In genomic region chr19:58340221-58340620, GRCm38 (mm10) we compare ENCODE assay signal across 21 mouse cellular contexts.
DNase-seq lines count a peak whose midpoint lies in the region; ATAC-seq lines count a peak whose summit lies in the region.
"Had no signal": no experiment of that assay in that cellular context is flagged by ENCODE, and none has a peak within 500 bp of the region (broad histone marks: within the 10 kb centered on the region; RNA-seq: fewer than 3 reads in every experiment).

No protein-coding gene starts in this region.

- no peak for ATAC-seq in hindbrain, embryonic 13.5 days (ENCODE audit: low FRiP score)
- no peak for ATAC-seq in hindbrain, embryonic 16.5 days
- no peak for ATAC-seq in neural tube, embryonic 13.5 days (ENCODE audit: low read depth)
- ATAC-seq: forebrain, embryonic 13.5 days; forebrain, embryonic 16.5 days; intestine, embryonic 15.5 days had no signal

- peaks cover 40% of the 10 kb centered on the region for H3K4me1 ChIP-seq in hindbrain, embryonic 13.5 days (replicated peaks)
- no peaks in the 10 kb centered on the region for H3K4me1 ChIP-seq in hindbrain, embryonic 16.5 days (ENCODE audit: control insufficient read depth, insufficient read depth, low read depth, low read length)
- H3K4me1 ChIP-seq in neural tube, embryonic 13.5 days (replicated peaks) = peaks cover 47% of the 10 kb centered on the region
- H3K4me1 ChIP-seq: intestine, embryonic 15.5 days had no signal

- no peaks in the 10 kb centered on the region for H3K9me3 ChIP-seq in hindbrain, embryonic 13.5 days
- no peaks in the 10 kb centered on the region for H3K9me3 ChIP-seq in hindbrain, embryonic 16.5 days (ENCODE audit: control insufficient read depth, low read length)
- no peaks in the 10 kb centered on the region for H3K9me3 ChIP-seq in neural tube, embryonic 13.5 days
- H3K9me3 ChIP-seq: forebrain, embryonic 10.5 days; forebrain, embryonic 13.5 days; intestine, embryonic 15.5 days had no signal

- H3K27ac ChIP-seq in hindbrain, embryonic 13.5 days = peak overlapping the region; percentile 48; the same call in 1 of the 2 replicates
- H3K27ac ChIP-seq in hindbrain, embryonic 16.5 days (ENCODE audit: low read depth, low read length) = no peak overlapping the region
- peak overlapping the region; percentile 35 for H3K27ac ChIP-seq in neural tube, embryonic 13.5 days (replicated peaks)
- H3K27ac ChIP-seq: forebrain, embryonic 10.5 days; forebrain, embryonic 13.5 days; intestine, embryonic 15.5 days had no signal

- peak; percentile 57 to 68 for DNase-seq in cerebellum, postnatal 10 days
- no peak for DNase-seq in cerebellum, adult 18-20 months
- no peak for DNase-seq in neural tube, embryonic 10.5 days (ENCODE audit: extremely low spot score, low spot score)
- DNase-seq: adrenal gland, adult 2 months; adrenal gland, postnatal 14 days; cerebellum, adult 11 months; cerebellum, adult 8-10 months; gastrocnemius, postnatal 10 days; gastrocnemius, postnatal 36 days; heart, postnatal 10 days; heart, postnatal 36 days; kidney, adult 11 months had no signal

- no peaks in the 10 kb centered on the region for H3K36me3 ChIP-seq in hindbrain, embryonic 13.5 days
- H3K36me3 ChIP-seq in hindbrain, embryonic 16.5 days (ENCODE audit: control insufficient read depth, insufficient read depth, low read length) = no peaks in the 10 kb centered on the region
- H3K36me3 ChIP-seq in neural tube, embryonic 13.5 days = no peaks in the 10 kb centered on the region
- H3K36me3 ChIP-seq: forebrain, embryonic 10.5 days; G1E; intestine, embryonic 15.5 days had no signal

- no peak overlapping the region for H3K9ac ChIP-seq in hindbrain, embryonic 13.5 days
- H3K9ac ChIP-seq in hindbrain, embryonic 16.5 days (ENCODE audit: low read depth, low read length) = no peak overlapping the region
- H3K9ac ChIP-seq in neural tube, embryonic 13.5 days = no peak overlapping the region
- H3K9ac ChIP-seq: forebrain, embryonic 13.5 days; intestine, embryonic 15.5 days had no signal

- H3K4me3 ChIP-seq in hindbrain, embryonic 13.5 days = no peak overlapping the region
- no peak overlapping the region for H3K4me3 ChIP-seq in hindbrain, embryonic 16.5 days (ENCODE audit: low read length)
- no peak overlapping the region for H3K4me3 ChIP-seq in neural tube, embryonic 13.5 days
- H3K4me3 ChIP-seq: forebrain, embryonic 10.5 days; forebrain, embryonic 13.5 days; intestine, embryonic 15.5 days had no signal

- WGBS in hindbrain, embryonic 13.5 days = 75% methylated on average over 8 of the region's 8 CpGs
- 64% methylated on average over 8 of the region's 8 CpGs for WGBS in hindbrain, embryonic 16.5 days
- 60% methylated on average over 8 of the region's 8 CpGs for WGBS in neural tube, embryonic 13.5 days

- no peaks in the 10 kb centered on the region; the same call in 1 of the 2 replicates for H3K27me3 ChIP-seq in hindbrain, embryonic 13.5 days
- H3K27me3 ChIP-seq in hindbrain, embryonic 16.5 days (replicated peaks; ENCODE audit: control insufficient read depth, insufficient read depth, low read length) = no peaks in the 10 kb centered on the region
- no peaks in the 10 kb centered on the region for H3K27me3 ChIP-seq in neural tube, embryonic 13.5 days
- H3K27me3 ChIP-seq: intestine, embryonic 15.5 days had no signal

- no peak overlapping the region for H3K4me2 ChIP-seq in hindbrain, embryonic 13.5 days
- H3K4me2 ChIP-seq in hindbrain, embryonic 16.5 days (ENCODE audit: low read length) = no peak overlapping the region
- no peak overlapping the region for H3K4me2 ChIP-seq in neural tube, embryonic 13.5 days
- H3K4me2 ChIP-seq: forebrain, embryonic 13.5 days; heart, embryonic 11.5 days; intestine, embryonic 15.5 days had no signal

Comparison
In these comparisons a context has a peak if more than half of its experiments do, and no peak if none do; other contexts are left out.
1. DNase-seq: peak in cerebellum, postnatal 10 days (2 of 2); none in cerebellum, adult 18-20 months (0 of 2) and neural tube, embryonic 10.5 days (single experiment).